Mouse (Mus musculus) adrenal gland, adult 8-10 months (tissue): ENCODE results near the gene Trit1. TPM values are rescaled to one million over a fixed set of nuclear protein-coding genes. Genes with fewer than 3 reads are reported as not detected.
"Not testable (repeated sequence)": the region's sequence is repeated elsewhere in the genome, so short reads cannot be mapped to it uniquely, and the experiment has no call there.

Experiments used
- DNase-seq: peaks from one replicate; pipeline ENCODE4 v3.0.0; 2022
- total RNA-seq, 4 experiments: library from RNA; stranded (reverse); gene quantifications; 2 replicates each; pipeline ENCODE4 v1.2.4; 2022

The Trit1 gene
- total RNA-seq, 4 experiments from 2014 or later: 21.8 to 24.5 (median 22.9) TPM

DNA sequence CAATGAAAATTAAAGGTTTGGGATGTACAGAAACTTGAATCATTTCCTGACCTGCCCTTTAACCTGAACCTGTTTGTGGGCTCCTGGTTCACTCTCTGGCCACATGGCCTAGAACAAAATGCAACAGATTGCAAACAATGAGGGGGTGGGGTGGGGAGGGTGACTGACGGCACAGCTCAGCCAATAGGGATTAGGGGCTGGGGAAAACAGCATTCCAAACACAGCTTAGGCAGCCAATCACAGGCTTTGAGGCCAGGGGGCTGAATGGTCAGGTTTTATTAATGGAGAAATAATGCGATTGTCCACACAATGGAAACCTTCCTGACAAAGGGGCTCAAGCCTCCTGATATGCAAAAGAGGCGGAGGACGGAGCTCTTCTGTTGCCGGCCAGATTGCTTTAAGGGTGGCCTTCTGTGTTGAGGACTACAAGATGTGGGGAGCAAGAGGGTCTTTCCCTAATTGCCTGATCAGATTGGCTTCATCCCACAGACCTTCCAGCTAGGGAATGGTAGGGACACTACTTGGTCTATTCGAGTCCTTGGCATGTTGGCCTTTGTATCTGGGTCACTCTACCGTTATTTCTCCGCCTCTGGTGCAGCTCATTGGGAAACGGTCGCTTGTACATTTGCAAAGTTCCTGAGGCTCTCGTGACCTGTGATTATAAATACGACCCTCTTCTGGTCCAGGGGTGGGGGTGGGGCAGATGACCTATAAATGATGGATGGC, 17.7 kb upstream of the Trit1 start:
- DNase-seq: no peak

DNA sequence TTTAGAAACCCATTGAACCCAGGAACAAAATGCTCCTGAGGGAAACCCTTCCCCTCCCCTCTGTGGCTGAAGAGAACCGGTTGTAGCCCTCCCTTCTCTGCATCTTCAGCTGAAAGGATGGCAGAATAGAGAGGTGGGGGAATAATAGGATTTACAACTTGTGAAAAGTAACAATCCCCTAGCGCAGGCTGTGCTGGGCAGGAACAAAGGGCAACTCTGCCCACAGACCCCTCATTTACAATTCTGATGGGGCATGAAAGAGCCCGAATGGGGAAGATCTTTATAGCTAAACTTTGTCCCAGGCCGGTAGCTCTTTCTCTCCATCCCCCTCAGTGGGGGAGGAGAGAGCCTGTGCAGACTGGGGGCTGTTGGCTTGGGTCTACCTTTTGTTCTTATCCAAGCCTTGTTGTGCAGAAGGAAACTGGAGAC, 17.1 kb upstream of the Trit1 start:
- no peak for DNase-seq

DNA sequence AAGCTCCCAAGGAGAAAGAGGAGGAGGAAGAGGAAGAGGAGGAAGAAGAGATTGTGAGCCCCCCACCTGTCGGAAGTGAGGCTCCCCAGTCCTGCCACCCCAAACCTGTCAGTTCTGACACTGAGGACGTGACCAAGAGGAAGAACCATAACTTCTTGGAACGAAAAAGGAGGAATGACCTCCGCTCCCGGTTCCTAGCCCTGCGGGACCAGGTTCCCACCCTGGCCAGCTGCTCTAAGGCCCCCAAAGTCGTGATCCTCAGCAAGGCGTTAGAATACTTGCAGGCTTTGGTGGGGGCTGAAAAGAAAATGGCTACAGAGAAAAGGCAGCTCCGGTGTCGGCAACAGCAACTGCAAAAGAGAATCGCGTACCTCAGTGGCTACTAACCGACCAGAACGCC, 16.3 kb upstream of the Trit1 start:
- DNase-seq: no peak

DNA sequence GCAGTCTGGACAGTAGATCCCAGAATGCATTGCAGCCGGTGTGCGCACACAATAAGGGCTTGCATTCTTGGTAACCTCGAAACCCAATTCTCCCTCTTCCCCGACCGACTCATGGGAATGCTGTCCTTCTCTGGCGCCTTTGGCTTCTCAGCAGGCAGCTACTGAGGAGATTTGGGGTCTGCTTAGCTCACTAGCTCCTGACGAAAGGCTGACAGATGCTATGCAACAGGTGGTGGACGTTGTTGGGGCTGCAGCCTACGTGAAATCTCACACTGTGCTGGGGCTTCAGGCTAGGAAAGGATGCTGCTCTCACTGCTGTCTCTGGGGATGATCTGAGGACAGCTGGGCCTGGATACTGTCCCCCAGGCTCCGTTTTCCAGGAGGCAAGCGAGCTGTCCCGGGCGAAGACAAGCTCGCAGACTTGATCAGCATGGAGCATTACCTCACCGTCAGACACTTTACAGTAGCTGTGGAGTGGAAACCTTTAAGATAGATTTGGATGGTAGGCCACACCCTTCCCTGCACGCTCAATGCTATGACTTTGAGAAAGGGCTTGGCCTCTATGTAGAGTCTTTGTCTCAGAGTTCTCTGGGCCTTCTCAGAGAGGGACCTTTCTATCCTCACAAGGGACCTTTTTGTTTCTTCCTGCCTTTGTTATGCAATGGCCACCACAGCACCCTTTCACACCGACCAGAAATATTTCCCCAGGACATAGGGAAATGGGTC, 15.6 kb upstream of the Trit1 start:
- DNase-seq: no peak

DNA sequence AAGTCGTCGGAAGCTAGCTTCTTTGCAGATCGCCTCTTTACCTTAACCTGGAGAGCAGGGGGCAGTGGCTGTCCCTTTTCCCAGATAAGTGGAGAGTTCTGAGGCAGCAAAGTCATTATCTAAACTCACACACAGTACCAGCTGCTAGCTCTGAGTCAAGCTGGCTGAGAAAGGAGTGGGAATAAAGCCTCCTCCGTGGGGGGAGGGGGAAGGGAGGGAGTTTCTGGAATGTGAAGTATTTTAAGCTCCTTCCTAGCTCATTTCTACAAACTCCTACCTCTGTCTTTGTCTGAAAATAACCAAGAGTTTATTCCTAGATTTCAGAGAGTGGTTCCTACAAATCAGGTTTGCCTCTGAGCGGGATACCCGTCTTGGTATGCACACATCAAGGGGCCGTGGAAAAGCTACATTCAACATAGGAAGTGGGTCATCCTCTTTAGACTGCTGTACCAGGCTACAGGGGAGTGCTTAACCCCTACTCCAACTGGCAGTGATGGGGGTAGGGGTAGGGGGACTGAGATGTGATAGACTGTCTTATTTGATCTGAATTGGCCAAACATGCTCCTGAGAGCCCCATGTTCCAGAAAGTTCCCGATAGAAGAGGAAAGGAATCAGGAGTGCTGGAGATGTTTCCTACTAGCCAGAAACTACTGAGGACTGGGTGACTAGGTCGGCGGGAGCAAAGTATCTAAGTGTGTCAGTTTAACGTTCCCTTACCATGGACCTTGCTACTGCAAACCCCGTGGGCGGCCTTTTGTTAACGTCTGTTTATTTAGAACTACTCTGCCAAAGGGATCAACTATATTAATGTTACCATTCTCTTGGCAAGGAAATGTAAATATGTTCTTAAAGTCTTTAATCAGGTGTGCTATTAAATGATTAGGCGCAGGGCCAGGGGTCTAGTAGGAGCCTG, 11.1 kb upstream of the Trit1 start:
- DNase-seq: no peak

DNA sequence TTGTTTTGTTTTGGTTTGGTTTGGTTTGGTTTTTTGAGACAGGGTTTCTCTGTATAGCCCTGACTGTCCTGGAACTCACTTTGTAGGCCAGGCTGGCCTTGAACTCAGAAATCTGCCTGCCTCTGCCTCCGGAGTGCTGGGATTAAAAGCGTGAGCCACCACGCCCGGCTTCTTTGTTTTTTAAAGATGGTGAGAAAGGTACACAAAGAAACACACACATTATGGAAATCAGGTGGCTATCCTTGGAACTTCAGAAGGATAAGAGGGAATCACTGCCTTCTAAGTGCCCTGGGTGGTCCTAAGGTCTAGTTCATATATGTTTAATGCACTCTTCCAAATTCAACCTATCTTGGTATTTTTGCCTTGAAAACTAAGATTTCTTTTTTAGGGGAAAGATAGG, 3.9 kb upstream of the Trit1 start:
- not testable (repeated sequence) for DNase-seq

DNA sequence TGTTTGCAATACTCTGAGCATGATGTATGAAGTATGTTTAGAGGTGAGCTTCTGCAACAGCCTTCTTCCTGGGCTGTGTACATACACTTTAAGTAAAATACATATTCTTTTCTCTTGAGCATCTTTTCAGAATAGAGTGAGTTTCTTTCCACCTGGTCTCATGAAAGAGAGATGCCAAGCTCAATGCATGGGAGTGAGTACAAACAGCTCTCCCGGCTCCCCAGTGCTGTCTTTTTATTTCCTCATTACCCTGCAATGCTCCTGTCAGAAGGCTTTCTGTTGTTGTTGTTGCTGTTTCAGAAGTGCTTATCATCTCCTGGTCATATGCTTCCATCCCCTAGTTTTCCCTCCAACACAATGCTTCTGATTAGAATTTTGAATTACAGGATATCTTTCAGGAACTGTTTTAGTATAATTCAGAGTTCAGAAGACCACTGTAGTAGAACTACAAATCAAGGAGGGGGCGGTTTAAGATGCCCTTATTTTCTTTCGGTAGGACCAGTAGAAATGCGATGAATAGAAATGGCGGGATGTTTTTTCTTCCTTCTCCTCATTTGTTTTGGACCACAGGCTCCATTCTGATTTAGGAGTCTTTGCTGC, 3.0 kb upstream of the Trit1 start:
- no peak for DNase-seq

DNA sequence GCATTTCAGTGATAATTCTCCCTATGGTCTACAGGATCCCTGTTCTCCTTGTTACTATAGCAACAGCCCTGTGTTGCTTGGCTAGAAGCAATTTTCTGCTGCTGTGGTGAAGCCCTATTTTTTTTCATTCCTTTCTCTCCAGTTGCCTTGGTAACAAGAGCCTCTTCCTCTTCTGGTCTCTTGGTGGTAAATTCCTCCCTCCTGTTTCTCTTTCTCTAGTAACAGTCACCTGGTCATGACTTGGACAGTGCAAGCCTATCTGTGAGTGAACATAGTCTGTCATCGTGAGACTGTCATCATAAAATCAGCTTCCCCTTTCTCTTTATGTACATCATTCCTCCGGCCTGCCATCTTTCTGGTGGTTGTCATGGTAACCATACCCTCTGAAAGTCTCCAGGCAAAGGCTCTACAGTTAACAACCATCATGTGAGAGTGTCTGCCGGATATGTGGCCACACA, 2.4 kb upstream of the Trit1 start:
- DNase-seq: no peak

DNA sequence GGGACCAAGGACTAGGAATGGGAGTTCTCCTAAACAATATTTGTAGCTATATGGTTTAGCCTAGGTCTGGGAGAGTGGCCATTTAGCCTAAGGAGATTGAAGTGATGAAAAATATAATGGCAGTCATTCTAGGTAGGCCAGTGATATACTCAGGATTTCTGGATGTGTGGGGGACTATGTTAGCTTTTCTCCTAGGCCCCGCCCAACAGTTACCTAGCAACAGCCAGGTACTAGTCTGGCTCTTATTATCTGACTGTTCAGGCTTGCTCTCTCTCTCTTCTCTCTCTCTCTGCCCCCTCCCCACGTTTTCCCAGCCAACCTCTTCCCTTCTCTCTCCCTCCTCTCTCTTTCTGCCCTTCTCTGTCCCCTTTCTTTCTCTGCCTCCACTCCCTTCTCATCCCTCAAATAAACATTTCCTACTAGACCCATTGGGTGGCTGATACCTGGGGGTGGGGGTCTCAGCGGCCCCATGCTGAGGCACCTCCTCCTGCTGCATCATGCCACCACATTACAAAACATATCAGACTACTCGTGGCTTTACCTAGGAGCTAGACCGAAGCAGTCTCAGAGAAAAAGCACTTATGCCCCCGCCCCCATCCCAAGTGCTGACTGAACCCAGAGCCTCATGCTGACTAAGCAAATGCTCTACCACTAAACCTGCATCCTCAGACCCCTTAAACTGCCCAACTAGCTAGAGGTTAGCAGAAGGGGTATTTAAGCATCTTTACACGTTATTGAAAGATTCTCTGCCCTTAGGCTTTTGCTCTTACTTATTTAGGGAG, 1.7 kb upstream of the Trit1 start:
- no peak for DNase-seq

DNA sequence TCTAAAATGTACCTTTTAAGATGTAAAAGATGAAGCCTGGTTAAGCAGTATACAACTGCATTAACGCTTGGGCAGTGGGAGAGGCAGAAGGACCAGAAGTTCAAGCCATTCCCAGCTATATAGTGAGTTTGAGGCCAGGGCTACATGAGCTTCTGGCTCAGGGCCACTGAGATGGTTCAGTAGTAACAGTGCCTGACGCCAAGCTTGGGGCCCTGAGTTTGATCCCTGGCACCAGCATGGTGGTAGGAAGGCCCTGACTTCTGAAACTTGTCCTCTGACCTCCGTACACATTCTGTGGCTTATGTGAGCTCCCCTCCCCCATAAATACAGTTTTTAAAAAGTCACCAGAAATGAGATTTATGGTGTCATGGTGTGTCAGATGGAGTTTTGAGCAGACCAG, 5.2 kb downstream of the Trit1 start:
- DNase-seq: no peak

DNA sequence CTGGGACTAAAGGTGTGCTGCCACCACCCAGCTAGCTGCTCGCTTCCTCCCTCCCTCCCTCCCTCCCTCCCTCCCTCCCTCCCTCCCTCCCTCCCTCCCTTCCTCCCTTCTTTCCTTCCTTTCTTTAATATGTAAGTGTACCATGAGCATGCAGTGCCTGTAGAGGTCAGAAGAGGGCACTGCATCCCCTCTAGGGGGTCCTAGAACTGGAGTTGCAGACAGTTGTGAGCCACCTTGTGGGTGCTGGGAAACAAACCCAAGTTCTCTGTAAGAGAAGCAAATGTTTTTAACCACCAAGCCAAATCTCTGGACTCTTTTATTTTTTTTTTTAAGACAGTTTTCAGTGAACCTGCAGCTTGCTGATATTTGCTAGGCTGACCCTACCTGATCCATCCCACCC, 6.5 kb downstream of the Trit1 start:
- DNase-seq: no peak

DNA sequence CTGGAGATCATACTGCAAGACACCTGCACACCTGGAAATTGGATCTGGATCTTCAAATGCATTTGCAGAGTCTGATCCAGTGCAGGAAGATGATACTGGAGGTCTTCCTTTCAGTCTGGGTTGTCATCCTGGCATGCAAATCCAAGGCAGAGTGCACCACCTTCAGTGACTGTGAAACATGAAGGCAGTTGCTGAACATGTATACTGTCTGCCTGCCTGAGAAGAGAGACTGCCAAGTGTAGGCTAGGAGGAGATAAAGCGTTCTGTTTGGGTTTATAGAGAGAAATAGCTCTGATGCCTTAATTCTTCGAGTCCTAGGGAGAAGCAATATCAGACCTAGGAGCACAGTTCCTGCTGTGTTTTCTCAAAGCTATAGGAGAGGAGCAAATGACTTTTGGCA, 9.0 kb downstream of the Trit1 start:
- DNase-seq: no peak

DNA sequence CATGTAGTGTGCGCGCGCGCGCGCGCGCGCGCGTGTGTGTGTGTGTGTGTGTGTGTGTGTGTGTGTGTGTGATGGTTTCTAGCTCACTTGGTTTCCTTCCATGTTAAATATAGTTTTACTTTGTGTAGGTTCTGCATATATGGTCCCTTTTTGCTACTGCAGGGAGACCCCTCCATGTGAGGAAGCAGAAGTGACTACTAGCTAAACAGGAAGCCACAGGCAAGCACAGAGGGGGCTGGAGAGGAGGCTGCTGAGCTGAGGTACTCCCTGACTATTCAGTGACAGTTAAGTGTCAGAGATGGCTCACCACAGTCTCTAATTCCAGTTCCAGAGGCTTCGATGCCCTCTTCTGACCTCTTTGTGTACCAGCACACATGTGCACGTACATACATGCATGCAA, 9.8 kb downstream of the Trit1 start:
- DNase-seq: no peak

DNA sequence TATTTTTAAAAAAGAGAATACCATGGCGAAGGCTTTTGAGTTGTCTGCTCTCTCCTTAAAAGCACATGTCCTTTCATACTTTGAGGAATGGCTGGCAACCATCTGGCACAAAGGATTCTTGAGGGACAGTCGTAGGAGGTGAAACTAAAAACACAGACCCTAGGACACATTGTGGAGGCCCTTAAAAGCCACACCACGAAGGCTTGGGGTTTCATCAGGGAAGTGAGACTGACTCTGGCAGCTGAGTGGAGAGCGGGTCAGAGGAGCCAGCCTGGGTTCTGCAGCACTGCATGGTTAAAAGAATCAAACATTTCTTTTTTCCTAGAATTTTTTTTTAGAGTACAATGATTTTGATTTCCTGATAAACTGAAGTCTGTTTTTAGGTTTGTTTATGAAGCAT, 10.2 kb downstream of the Trit1 start:
- DNase-seq: no peak

DNA sequence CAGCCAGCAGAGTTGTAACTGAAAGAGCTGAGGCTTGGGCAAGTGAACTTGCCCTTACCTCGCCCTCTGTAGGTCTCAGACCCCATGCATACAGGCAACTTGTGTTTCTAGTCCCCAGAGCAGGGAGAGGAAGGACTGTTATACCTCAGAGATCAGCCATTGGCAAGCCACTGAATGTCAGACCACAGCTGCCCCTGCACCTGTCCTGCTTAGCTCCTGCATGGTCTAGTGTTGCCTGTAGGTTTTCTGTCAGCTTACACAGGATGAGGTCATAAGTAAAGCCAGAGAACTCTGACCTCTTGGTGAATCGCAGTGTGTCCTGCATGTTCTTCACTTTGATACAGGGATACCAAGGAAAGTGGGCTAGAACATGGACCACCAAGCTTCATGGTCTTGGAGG, 18.4 kb downstream of the Trit1 start:
- no peak for DNase-seq

DNA sequence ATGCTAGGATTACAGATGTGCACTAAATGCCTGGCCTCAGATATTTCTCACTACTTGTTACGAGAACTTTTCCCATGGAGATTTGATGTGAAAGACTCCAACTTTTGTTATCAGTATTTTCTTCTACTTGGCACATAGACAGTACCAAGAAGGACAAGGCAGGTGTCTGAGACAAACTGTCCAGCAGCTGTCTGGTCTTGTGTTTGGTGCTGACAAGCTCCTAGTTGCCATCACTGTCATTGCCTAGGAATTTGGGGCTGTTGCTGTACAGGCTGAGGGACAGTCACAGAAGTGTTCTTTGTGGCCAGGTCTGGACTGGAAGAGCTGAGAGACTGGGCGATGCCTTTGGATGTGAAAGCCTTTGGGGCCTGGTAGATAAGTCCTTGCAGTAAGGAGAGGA, 19.2 kb downstream of the Trit1 start:
- DNase-seq: no peak

DNA sequence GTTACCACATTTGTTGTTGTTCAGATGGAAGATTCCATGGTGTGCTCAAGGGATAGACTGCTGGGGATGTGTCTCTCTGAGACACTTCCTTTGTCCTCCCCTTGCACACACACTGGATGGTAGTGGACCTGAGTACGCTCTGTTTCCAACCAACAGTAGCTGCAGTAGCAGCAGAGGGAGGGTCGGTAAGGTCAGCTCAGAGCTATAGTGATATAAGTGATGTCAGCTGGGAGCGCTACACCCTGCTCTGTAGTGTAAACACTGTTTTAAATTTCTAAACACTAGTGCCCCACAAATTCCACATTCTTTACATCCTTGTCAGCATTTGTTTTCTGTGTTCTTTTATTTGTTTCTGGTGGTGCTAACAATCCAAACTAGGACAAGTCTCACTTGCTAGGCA, 20.3 kb downstream of the Trit1 start:
- DNase-seq: no peak

DNA sequence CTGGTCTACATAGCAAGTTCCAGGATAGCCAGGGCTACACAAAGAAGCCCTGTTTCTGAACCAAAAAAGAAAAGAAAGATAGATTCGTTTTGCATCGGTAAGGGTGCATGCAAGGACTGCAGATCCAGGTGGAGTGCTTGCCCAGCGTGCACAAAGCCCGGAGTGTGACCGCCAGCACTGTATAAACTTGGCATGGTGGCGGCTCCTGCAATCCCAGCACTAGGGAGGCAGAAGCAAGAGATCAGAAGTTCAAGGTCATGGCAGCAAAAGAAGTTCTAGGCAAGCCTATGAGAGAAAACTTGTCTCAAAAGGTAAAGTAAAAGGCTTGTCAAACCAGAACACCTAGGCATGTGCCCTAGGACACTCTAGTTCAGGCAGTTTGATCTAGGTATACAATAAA, 24.7 kb downstream of the Trit1 start:
- no peak for DNase-seq

DNA sequence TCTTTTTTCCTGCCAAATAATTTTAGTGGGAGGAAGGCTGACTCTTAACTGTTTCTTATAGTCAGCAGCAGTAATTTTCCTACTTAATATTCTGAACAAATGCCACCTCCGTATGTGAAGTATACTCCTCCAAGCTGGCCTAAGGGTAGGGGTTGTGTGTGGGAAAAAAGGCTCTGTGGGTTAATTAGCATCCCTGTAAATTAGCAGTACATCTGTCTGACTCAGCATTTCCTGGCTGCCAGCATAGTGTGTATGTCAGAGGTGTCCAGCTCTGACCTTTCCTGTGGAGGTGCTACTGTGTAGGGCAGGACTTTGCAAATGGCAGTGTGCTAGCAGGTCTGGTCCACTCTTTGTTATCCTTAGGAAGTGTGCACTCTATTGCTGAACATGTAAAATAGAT, 27.5 kb downstream of the Trit1 start:
- DNase-seq: no peak

DNA sequence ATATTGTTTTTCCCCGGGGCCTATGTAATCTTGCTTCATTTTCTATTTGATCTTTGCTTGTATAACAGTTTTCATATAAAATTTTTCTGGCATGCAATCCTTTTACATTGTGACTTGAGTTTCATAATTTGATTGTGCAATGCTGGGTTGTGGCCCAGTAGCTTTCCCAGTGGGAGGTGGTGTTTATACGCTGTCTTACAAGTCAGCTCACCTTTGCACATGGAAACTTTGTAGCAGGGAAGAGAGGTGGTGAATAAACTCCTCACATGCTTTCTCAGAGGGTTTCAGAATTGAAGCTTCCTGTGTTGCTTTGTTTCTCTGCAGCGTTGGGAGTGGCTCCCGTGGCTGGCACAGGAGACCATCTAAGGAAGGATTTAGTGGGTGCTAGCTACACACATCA, 28.4 kb downstream of the Trit1 start:
- DNase-seq: no peak

DNA sequence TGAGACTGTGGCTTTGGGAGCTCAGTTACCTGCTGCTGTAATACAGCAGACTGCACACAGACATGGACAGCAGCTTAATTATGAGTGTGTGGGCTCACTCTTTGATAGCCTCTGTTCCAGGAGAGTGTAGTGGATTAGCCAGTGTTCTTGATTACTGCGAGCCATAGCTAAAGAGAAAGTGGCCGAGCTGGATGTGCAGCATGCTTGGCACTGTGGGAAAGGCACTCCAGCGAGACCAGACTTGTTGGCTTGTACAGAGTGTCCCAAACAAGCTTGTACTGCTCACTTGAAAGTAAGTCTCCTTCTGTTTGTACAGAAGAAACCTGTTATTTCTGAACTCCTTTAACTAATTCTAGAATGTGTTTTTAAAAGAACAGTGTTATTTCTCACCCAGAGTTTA, 29.9 kb downstream of the Trit1 start:
- no peak for DNase-seq

DNA sequence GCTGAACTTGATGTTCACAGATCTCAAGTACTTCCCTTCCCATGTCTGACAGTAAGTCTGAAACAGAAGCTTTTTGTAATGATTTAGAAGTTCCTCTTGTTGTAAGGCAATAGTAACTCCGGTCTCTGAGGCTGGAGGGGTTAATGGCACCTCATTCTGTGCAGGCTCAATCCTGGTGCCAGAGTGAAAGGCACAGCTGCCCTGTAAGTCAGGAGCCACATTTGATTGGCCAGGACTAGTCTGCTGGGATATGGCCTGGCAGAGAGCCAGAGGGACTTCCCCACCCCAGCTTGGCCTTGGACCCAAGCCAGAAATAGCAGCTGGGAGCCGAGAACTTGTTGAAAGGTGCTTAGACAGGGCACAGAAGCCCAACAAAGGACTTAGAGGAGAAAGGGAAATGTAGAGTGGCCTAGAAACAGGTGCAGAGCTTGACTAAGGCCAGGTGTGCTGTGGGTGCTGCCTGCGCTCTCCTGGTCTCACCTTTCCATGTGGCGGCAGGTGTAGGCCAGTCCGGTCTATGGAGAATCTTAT, 34.3 kb downstream of the Trit1 start:
- peak; percentile 88 for DNase-seq
